Mouse (Mus musculus) heart, adult 18-20 months (tissue): Measurements from ENCODE around the gene Antxrl. TPM values are rescaled to one million over a fixed set of nuclear protein-coding genes. Genes with fewer than 3 reads are reported as not detected.
A peak's percentile ranks its signal among the peaks of the same experiment; 100 is the strongest.

Experiments
- DNase-seq, 2 experiments: peaks; one replicate each; pipeline ENCODE4 v3.0.0; 2021 to 2022; ENCODE audit warnings: mixed read lengths in 1 of 2
- long read RNA-seq, 2 experiments: library from polyadenylated mRNA; stranded (forward); transcript quantifications; one replicate each; pipeline ENCODE4 v2.0.0; 2021
- total RNA-seq, 2 experiments: library from RNA; stranded (reverse); gene quantifications; 2 replicates each; pipeline ENCODE4 v1.2.3; 2021

The Antxrl gene
- total RNA-seq: not detected
- long read RNA-seq, experiment 1: 0 reads
- long read RNA-seq, experiment 2: 0 reads

DNA sequence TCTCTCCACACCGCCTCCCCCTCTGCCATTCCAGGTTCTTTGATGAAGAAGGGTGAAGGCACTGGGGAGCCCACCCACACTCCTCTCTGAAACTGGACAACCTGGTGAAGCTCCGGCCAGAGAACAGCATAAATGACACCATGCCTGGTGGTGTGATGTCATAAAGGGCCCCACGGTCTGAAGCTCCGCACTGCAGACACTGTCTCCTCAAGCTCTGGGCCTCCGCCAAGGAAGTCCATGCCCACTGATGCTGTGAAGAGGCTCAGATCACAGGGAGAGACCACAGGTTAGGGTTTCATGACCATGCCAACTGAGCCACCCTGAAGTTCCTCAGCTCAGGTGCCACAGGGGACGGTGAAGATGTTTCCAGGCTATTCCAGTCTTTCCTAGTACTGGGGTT lies at the start of gene Antxrl:
Antxrl (plus strand) TSS at position 192 of the 400 bp plus-strand sequence.
- no peak for DNase-seq

- DNase-seq: no peak
Observed at GRCm38 (mm10) chr14:34015063-34015462, 37.4 kb upstream of the Antxrl start, which contains the start of gene Gm30083. TSS of gene Gm30083 (minus strand) at chr14:34015182.

GRCm38 (mm10) chr14:34016381-34016780 lies 36.1 kb upstream of the Antxrl start, which contains the start of gene Gm5460:
TSS of gene Gm5460 (plus strand) at chr14:34016758.
- no peak for DNase-seq

DNA sequence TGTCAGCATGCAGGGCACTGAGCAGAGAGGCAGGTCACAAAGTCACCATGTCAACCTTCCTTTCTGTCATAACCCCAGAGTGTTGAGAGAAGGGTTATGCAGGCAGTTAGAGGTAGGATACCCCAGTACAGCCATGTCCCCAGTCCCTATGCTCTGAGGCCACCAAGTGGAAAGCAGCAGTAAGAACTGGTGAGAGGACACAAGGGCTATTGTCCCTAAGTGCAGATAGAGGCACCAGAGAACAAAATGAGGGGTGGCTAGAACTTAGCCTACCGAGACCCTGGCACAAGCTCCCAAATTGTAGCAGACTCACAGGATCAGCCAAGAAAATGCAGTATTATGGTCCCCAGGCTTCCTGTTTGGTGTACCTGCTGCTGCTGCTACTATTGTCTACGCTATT lies 35.6 kb upstream of the Antxrl start:
- no peak for DNase-seq

DNA sequence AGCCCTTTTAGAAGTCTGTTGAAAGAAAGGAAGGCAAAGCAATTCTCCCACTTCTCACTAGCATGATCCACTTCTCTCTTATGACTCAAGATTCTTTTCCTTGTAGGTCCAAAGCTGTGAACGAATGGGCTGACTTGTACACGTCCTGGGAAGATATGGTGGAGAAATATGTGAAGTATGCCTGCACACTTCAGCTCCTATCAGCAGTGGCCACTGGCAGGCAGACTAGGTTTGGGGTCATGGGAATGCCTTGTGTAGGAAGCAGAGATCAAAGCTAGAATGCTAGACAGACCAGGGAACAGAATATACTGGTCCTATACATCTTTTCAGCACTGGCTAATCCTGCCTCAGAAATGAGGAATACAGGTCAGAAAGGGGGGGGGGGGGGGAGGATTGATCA lies 25.8 kb upstream of the Antxrl start:
- no peak for DNase-seq

DNA sequence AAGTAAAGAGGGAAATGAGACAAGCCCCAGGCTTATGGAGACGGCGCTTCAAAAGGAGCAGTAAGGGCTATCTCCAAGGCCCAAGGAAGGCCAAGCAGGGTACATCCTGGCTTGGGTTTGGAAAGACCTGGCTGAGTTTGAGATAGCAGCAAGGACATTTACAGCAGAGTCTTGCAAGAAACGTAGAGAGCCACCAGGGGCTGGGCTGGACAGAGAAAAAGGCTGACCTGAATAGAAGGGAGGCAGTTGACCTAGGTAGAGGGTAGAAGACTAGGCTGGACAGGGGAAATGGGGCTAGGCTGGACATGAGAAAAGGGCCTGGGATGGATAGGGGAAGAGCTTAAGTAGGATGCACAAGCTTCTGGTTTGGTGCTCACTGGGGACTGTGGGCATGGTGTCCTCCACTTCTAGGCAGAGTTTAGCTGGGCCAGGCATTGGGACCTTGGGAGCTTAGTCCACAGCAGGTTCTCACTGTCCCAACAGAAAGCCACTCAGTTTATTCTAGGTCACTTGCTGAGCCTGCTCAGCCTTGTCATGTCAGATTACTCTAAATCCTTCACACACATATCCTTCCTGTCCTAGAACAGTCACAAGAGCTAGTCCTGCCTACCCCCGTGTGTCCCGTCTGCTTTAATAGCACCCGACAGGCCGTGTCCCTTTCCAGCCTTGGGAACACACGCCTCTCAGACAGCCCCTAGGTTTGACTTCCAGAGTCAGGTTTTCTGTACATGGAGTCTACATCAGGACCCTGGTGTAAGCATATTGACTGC lies 18.5 kb upstream of the Antxrl start:
- DNase-seq: no peak

DNA sequence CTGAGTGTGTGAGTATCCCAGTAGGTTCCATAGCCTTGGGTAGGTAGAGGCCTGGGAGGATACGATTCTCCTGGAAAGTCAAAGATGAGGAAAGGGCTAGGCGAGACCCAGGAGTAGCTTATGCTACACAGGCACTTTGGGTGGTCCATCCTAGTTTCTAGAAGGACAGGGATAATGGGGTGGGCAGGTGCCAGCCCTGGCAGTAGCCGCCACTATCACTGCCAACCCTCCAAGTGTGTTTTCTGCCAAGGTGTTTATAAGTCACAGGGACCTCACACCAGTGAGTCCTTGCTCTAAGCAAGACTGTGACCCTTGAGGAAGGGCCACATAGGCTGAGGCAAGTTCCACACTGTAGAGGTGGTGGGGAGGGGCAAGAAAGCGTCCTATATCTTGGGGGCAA lies 11.3 kb upstream of the Antxrl start:
- DNase-seq: no peak

DNA sequence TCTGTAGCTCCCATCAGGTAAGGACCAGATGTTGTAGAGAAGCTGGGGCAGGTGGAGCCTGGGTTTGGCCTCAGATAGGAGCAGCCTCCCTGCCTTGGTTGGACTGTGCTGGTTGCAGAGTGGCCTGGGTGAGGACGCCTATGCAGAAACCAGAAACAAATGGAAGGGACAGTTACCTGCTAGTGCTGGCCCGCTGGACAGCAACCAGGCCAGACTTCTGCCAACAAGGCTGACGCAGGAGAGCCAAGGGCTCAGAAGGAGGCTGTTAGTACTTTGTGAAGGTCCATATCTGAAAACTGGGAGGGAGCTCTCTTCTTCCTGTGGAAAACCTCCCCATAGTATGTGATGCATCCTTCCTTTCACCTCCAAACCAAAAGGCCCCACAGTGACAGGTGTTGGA lies 9.2 kb upstream of the Antxrl start:
- no peak for DNase-seq

- no peak for DNase-seq
Observed at GRCm38 (mm10) chr14:34050101-34050779, 2.3 kb upstream of the Antxrl start.

GRCm38 (mm10) chr14:34071665-34072064 lies 19.2 kb downstream of the Antxrl start:
- DNase-seq: no peak

- DNase-seq: peak in 1 of 2 experiments; percentile 18
Observed at GRCm38 (mm10) chr14:34075346-34075745, 22.8 kb downstream of the Antxrl start.

- no peak for DNase-seq
Observed at GRCm38 (mm10) chr14:34077222-34077621, 24.7 kb downstream of the Antxrl start.

GRCm38 (mm10) chr14:34078293-34078692 lies 25.8 kb downstream of the Antxrl start:
- no peak for DNase-seq

DNA sequence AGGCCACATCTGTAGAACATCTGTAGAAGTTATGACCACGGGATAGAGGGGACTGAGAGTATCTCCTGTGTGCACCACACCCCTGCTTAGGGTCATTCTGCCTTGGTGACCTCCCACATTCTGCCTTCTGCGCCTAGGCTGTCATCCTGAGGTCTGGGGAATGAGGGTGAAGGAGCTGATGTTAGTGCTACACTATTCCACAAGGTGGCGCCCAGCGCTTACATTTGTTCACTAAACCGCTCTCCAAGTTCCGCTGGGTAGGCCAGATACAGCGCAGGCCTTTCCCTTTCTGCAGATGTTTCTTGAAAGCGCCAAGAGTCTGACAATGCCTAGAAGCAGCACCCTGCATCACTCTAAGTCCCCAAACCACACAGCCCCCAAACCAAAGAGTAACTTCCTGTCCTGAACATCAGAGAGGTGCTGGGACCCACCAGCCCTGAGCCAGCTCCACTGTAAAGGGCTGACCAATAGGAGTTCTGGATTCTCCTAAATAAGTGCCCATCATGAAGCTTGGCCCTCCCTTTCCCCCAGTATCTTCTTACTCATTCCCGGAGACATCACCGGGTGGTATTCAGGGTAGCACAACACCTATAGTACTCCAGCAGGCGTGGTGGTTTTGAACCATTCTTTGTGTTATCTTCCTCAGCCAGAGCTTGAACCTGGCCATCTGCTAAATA lies 28.0 kb downstream of the Antxrl start:
- peak; percentile 67 to 85 for DNase-seq

DNA sequence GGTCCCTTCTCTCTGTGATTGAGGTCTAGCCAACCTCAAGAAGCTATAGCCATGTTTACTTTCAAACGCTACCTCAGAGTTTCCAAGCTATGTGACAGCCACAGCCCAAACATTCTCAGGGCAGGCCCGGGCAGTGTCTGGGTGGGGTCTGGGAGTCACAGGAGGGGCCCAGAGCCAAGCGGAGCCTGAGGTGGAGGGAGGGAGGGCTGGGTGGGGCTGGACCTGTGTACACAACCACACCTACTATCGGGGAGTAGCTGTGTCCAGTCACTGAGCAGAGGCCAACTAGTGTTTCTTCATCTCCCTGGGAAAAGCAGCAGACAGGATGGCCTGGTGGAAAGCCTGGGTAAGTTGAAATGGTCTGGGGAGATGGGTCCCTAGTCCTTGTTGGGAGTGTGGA lies 33.2 kb downstream of the Antxrl start, which contains the start of gene Anxa8:
Anxa8 (plus strand) TSS at position 251 of the 400 bp plus-strand sequence.
- DNase-seq: peak in 1 of 2 experiments; percentile 34

DNA sequence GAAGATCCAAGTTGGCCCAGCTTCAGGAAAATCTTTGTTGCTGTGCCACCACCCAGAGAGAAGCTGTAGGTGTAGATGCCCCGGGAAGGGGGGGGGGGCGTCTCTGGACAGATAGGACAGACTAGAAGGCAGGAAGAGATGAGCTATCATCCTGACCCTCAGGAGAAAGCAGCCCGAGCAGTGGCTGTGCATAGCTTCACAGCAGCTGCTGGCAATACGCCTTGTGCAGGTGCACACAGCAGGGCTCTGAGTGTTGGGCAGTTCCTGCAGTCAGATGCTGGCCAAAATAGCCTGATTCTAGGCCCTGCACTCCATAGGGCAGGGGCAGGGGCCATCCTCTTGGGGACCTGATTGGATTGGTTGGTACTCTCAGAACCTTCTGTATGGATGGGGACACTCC lies 34.3 kb downstream of the Antxrl start:
- DNase-seq: no peak

DNA sequence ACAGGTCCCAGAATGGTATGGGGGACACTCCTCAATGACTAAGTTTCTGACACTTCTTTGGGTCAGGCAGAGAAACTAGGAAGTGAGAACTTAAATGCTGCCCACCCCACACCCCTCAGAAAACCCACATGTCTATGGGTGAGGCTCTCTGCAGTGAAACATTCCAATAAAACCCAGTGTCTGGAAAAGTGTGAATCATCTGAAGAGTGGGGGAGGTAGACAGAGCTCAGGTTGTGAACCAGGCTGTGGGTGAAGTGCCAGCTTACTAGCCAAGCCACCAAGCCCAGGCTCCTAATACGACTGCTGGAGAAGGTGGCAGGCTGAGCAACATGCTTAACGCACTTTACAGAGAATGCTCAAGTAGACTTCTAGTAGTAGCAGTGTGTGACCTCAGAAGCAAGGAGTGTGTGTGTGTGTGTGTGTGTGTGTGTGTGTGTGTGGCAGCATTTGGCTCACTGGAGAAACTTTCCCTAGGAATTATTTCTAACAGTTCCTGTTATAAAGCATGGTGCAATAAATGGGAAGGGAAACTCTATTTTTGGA lies 35.4 kb downstream of the Antxrl start:
- no peak for DNase-seq

GRCm38 (mm10) chr14:34089796-34090195 lies 37.3 kb downstream of the Antxrl start:
- DNase-seq: no peak

GRCm38 (mm10) chr14:34091475-34091874 lies 39.0 kb downstream of the Antxrl start:
- DNase-seq: no peak

GRCm38 (mm10) chr14:34092856-34093255 lies 40.3 kb downstream of the Antxrl start:
- DNase-seq: no peak

DNA sequence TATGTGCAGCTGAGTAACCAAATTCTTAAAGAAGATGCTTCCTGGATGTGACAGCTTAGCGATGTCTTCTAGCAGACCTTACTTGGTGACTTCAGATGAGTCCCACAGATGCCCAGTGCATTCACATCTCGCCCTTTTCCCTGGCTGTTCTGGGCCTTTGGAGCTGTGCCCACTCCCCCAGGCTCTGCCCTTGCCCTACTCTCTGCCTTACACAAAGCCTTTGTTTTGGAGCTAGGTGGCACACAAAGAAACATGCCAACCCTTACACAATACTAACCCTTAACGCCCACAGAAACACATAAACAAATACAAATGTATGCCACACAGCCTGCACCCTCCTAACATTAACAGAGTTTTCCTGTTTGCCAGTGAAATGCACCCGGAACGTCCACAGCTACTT lies 43.7 kb downstream of the Antxrl start:
- DNase-seq: no peak

- no peak for DNase-seq
Observed at GRCm38 (mm10) chr14:34102601-34103000, 50.1 kb downstream of the Antxrl start, which contains the start of gene A630023A22Rik. TSS of gene A630023A22Rik (minus strand) at chr14:34102754.
